Mouse (Mus musculus) MEL (cell line): Measurements from ENCODE around the gene Atf7.

Source experiments
- NELFE ChIP-seq: IDR thresholded peaks from 2 replicates; pipeline ENCODE4 v1.6.1; 2011; ENCODE audit warnings: low read depth, low read length, improper control_type of control experiment
- POLR2A ChIP-seq, 2 experiments: IDR thresholded peaks; 2 replicates each; pipeline ENCODE4 v1.6.1; 2011 to 2012; ENCODE audit warnings: low read length in 2 of 2, mild to moderate bottlenecking in 2 of 2, control low read depth in 1 of 2, improper control_type of control experiment in 1 of 2, low read depth in 1 of 2, moderate library complexity in 1 of 2; ENCODE audit not compliant: control insufficient read depth in 1 of 2, insufficient read depth in 1 of 2, poor library complexity in 1 of 2
- RAD21 ChIP-seq: IDR thresholded peaks from 2 replicates; pipeline ENCODE4 v1.6.1; 2011; ENCODE audit warnings: mild to moderate bottlenecking, low read depth, low read length, improper control_type of control experiment
- ZKSCAN1 ChIP-seq: IDR thresholded peaks from 2 replicates; pipeline ENCODE4 v1.6.1; 2012; ENCODE audit warnings: low read depth, mild to moderate bottlenecking, inconsistent platforms, low read length, improper control_type of control experiment, moderate library complexity
- ZMIZ1 ChIP-seq: IDR thresholded peaks from 2 replicates; pipeline ENCODE4 v1.6.1; 2012; ENCODE audit warnings: low read depth, mild to moderate bottlenecking, inconsistent platforms, low read length, improper control_type of control experiment, moderate library complexity

DNA sequence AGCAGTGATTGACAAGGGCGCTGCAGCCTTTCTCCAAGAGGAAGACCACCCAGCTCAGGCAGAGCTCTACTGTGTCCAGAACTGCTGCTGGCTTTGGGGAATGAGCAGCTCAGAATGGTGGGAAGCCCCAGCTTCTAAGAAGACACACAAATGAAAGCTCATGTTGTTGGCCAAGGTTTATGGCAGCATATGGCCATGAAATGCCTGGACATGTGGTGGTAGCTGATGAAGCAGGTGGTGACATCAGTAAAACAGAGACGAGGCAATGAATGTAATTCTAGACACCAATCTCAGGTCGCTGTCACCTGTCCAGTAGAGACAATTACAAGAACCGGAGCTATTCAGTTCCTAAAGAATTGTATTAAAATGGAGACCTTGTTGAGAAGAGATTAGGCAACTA is 80.5 kb downstream of the Atf7 start:
- TF ChIP-seq ZKSCAN1 (no peak), ZMIZ1 (no peak), RAD21 (no peak), POLR2A (IDR thresholded peaks at IDR 0.05; ENCODE audit: control insufficient read depth in 1 of 2, insufficient read depth in 1 of 2, low read depth in 1 of 2, low read length in 2 of 2, poor library complexity in 1 of 2) (no peak), NELFE (no peak)
